Mouse (Mus musculus): ENCODE data around the gene Plekha7. TPM values are rescaled to one million over a fixed set of nuclear protein-coding genes. Genes with fewer than 3 reads are reported as not detected.

The Plekha7 gene
- polyA plus RNA-seq, 1 experiment from 2014 or later: 9.5 TPM

GRCm38 (mm10) chr7:116200544-116200943, 107.6 kb downstream of the Plekha7 start:
- H3K4me2 ChIP-seq: no peak overlapping the region
- no peak for TF ChIP-seq CTCF (IDR thresholded peaks at IDR 0.05; ENCODE audit: low read depth)
- H3K9ac ChIP-seq: no peak overlapping the region
- no peaks in the 10 kb centered on the region for H3K9me3 ChIP-seq (ENCODE audit: low read depth, low read length)
- no peak for ATAC-seq (ENCODE audit: insufficient read depth)
- H3K4me1 ChIP-seq (ENCODE audit: insufficient read depth): peaks cover 18% of the 10 kb centered on the region
- DNase-seq: no peak
- H3K27ac ChIP-seq (ENCODE audit: low read depth): no peak overlapping the region
- no peaks in the 10 kb centered on the region for H3K36me3 ChIP-seq (ENCODE audit: insufficient read depth)
- no peaks in the 10 kb centered on the region for H3K27me3 ChIP-seq (ENCODE audit: insufficient read depth, low read length)
- WGBS: 68% methylated on average over 2 of the region's 2 CpGs
- H3K4me3 ChIP-seq (ENCODE audit: low read depth, low read length): no peak overlapping the region

- no peak for DNase-seq
- 31% methylated on average over 2 of the region's 2 CpGs for WGBS
Measured at GRCm38 (mm10) chr7:116198902-116199301, 109.3 kb downstream of the Plekha7 start.

GRCm38 (mm10) chr7:116198407-116198806, 109.8 kb downstream of the Plekha7 start:
- ATAC-seq (ENCODE audit: insufficient read depth) (peak; percentile 85), DNase-seq (peak; percentile 81)
- peaks cover 18% of the 10 kb centered on the region for H3K4me1 ChIP-seq (ENCODE audit: insufficient read depth)
- H3K4me2 ChIP-seq: peak overlapping the region; percentile 43
- no peak overlapping the region for H3K4me3 ChIP-seq (ENCODE audit: low read depth, low read length)
- TF ChIP-seq CTCF (IDR thresholded peaks at IDR 0.05; ENCODE audit: low read depth): peak; percentile 36; the same call in 1 of the 2 replicates
- H3K36me3 ChIP-seq (ENCODE audit: insufficient read depth): no peaks in the 10 kb centered on the region
- no peaks in the 10 kb centered on the region for H3K9me3 ChIP-seq (ENCODE audit: low read depth, low read length)
- peak overlapping the region; percentile 28; the same call in 1 of the 2 replicates for H3K9ac ChIP-seq
- peak overlapping the region; percentile 81 for H3K27ac ChIP-seq (ENCODE audit: low read depth)
- 2% methylated on average over 7 of the region's 7 CpGs for WGBS
- H3K27me3 ChIP-seq (ENCODE audit: insufficient read depth, low read length): no peaks in the 10 kb centered on the region

More at GRCm38 (mm10) chr7:116198902-116199301, 109.3 kb downstream of the Plekha7 start:
- Histone ChIP-seq H3K4me1 (ENCODE audit: insufficient read depth) (peaks cover 18% of the 10 kb centered on the region), H3K4me2 (no peak overlapping the region), H3K36me3 (ENCODE audit: insufficient read depth) (no peaks in the 10 kb centered on the region), H3K9ac (no peak overlapping the region), H3K27me3 (ENCODE audit: insufficient read depth, low read length) (no peaks in the 10 kb centered on the region), H3K9me3 (ENCODE audit: low read depth, low read length) (no peaks in the 10 kb centered on the region), H3K4me3 (ENCODE audit: low read depth, low read length) (no peak overlapping the region), H3K27ac (ENCODE audit: low read depth) (peak overlapping the region; percentile 81; the same call in 1 of the 2 replicates)
- ATAC-seq (ENCODE audit: insufficient read depth): no peak
- 0 out of 2 replicates have a peak, but pooled peaks have one; percentile 6 for TF ChIP-seq CTCF (IDR thresholded peaks at IDR 0.05; ENCODE audit: low read depth)

GRCm38 (mm10) chr7:116196974-116197679, 111.0 kb downstream of the Plekha7 start:
- ATAC-seq (ENCODE audit: insufficient read depth) (peak; percentile 54), DNase-seq (peak; percentile 57)
- WGBS: 32% methylated on average over 8 of the region's 8 CpGs
- no peak overlapping the region for H3K4me3 ChIP-seq (ENCODE audit: low read depth, low read length)
- peak overlapping the region; percentile 43 for H3K4me2 ChIP-seq
- H3K36me3 ChIP-seq (ENCODE audit: insufficient read depth): no peaks in the 10 kb centered on the region
- TF ChIP-seq CTCF (IDR thresholded peaks at IDR 0.05; ENCODE audit: low read depth): no peak
- H3K4me1 ChIP-seq (ENCODE audit: insufficient read depth): peaks cover 18% of the 10 kb centered on the region
- no peaks in the 10 kb centered on the region for H3K9me3 ChIP-seq (ENCODE audit: low read depth, low read length)
- H3K27me3 ChIP-seq (ENCODE audit: insufficient read depth, low read length): no peaks in the 10 kb centered on the region
- 0 out of 2 replicates have a peak overlapping the region, but pooled peaks have one; percentile 4 for H3K9ac ChIP-seq
- peak overlapping the region; percentile 81 for H3K27ac ChIP-seq (ENCODE audit: low read depth)

GRCm38 (mm10) chr7:116194996-116195395, 113.2 kb downstream of the Plekha7 start:
- Histone ChIP-seq H3K4me1 (ENCODE audit: insufficient read depth) (peaks cover 21% of the 10 kb centered on the region), H3K36me3 (ENCODE audit: insufficient read depth) (no peaks in the 10 kb centered on the region), H3K27ac (ENCODE audit: low read depth) (no peak overlapping the region), H3K4me2 (no peak overlapping the region), H3K4me3 (ENCODE audit: low read depth, low read length) (no peak overlapping the region), H3K27me3 (ENCODE audit: insufficient read depth, low read length) (no peaks in the 10 kb centered on the region), H3K9ac (no peak overlapping the region), H3K9me3 (ENCODE audit: low read depth, low read length) (no peaks in the 10 kb centered on the region)
- 79% methylated on average over 7 of the region's 7 CpGs for WGBS
- no peak for DNase-seq
- no peak for TF ChIP-seq CTCF (IDR thresholded peaks at IDR 0.05; ENCODE audit: low read depth)
- ATAC-seq (ENCODE audit: insufficient read depth): no peak

GRCm38 (mm10) chr7:116192966-116193365, 115.2 kb downstream of the Plekha7 start:
- Histone ChIP-seq H3K27ac (ENCODE audit: low read depth) (peak overlapping the region; percentile 39; the same call in 1 of the 2 replicates), H3K9ac (no peak overlapping the region), H3K27me3 (ENCODE audit: insufficient read depth, low read length) (no peaks in the 10 kb centered on the region), H3K4me2 (no peak overlapping the region), H3K4me3 (ENCODE audit: low read depth, low read length) (no peak overlapping the region), H3K9me3 (ENCODE audit: low read depth, low read length) (no peaks in the 10 kb centered on the region), H3K4me1 (ENCODE audit: insufficient read depth) (peaks cover 13% of the 10 kb centered on the region), H3K36me3 (ENCODE audit: insufficient read depth) (no peaks in the 10 kb centered on the region; the same call in 1 of the 2 replicates)
- 70% methylated on average over 7 of the region's 7 CpGs for WGBS
- ATAC-seq (ENCODE audit: insufficient read depth) (no peak), DNase-seq (no peak)
- no peak for TF ChIP-seq CTCF (IDR thresholded peaks at IDR 0.05; ENCODE audit: low read depth)

- Histone ChIP-seq H3K9me3 (ENCODE audit: low read depth, low read length) (no peaks in the 10 kb centered on the region), H3K36me3 (ENCODE audit: insufficient read depth) (no peaks in the 10 kb centered on the region; the same call in 1 of the 2 replicates), H3K4me2 (no peak overlapping the region), H3K4me3 (ENCODE audit: low read depth, low read length) (no peak overlapping the region), H3K9ac (no peak overlapping the region), H3K27ac (ENCODE audit: low read depth) (peak overlapping the region; percentile 65; the same call in 1 of the 2 replicates), H3K4me1 (ENCODE audit: insufficient read depth) (peaks cover 6% of the 10 kb centered on the region), H3K27me3 (ENCODE audit: insufficient read depth, low read length) (no peaks in the 10 kb centered on the region)
- ATAC-seq (ENCODE audit: insufficient read depth): no peak
- no peak for TF ChIP-seq CTCF (IDR thresholded peaks at IDR 0.05; ENCODE audit: low read depth)
- 36% methylated on average over 4 of the region's 4 CpGs for WGBS
- no peak for DNase-seq
Measured at GRCm38 (mm10) chr7:116192096-116192595, 116.0 kb downstream of the Plekha7 start.

All from lung, embryonic 14.5 days (tissue).